Mouse (Mus musculus): Measurements from ENCODE around the gene Sass6. TPM values are rescaled to one million over a fixed set of nuclear protein-coding genes. Genes with fewer than 3 reads are reported as not detected.

The Sass6 gene
- polyA plus RNA-seq, 1 experiment from 2014 or later: 18.6 TPM

DNA sequence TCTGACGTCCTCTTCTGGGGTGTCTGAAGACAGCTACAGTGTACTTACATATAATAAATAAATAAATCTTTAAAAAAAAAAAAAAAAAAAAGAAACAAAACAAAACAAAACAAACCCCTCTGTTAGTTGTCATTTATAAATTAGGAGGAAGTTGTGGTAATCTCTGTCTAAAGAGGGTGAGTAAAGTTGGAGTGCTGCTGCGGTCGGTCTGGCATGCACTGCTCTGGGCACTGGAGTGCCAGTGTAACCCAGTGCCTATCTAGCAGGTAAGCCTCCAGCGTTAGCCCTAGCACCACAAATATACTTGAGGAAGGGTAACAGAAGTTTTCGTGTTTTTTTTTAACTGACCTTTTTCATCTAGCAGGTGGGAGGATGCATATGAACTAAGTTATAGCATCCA lies 6.2 kb downstream of the Sass6 start:
- no peak overlapping the region for H3K9ac ChIP-seq
- no peak overlapping the region for H3K4me3 ChIP-seq
- H3K9me3 ChIP-seq: no peaks in the 10 kb centered on the region
- ATAC-seq (ENCODE audit: low FRiP score): no peak
- H3K4me2 ChIP-seq: no peak overlapping the region
- H3K36me3 ChIP-seq: 0 out of 2 replicates have a peak, but pooled peaks cover 1% of the 10 kb centered on the region
- no peaks in the 10 kb centered on the region for H3K27me3 ChIP-seq
- H3K27ac ChIP-seq: no peak overlapping the region
- H3K4me1 ChIP-seq (replicated peaks): peaks cover 1% of the 10 kb centered on the region
- 91% methylated on average over 5 of the region's 5 CpGs for WGBS

DNA sequence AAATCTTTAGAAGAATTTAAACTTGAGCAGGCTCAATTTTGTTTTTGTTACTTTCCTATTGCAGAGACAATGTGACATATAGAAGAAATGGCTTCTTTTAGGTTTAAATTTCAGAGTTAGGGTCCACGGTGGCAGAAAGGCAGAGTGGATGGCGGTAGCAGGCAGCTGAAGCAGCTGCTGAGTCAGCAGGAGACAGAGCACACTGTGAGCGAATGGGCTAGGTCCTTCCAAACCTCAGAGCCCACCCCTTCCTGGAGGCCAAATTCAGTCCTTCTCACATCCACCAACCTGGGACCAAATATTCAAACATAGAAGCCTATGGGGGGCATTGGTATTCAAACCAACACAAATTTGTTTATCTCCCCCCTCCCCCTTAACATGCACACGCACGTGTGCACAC lies 7.0 kb downstream of the Sass6 start:
- WGBS: 89% methylated on average over 5 of the region's 5 CpGs
- Histone ChIP-seq H3K9ac (no peak overlapping the region), H3K27ac (no peak overlapping the region), H3K36me3 (0 out of 2 replicates have a peak, but pooled peaks cover 3% of the 10 kb centered on the region), H3K27me3 (no peaks in the 10 kb centered on the region), H3K9me3 (no peaks in the 10 kb centered on the region), H3K4me1 (replicated peaks) (no peaks in the 10 kb centered on the region), H3K4me3 (no peak overlapping the region), H3K4me2 (no peak overlapping the region)
- no peak for ATAC-seq (ENCODE audit: low FRiP score)

DNA sequence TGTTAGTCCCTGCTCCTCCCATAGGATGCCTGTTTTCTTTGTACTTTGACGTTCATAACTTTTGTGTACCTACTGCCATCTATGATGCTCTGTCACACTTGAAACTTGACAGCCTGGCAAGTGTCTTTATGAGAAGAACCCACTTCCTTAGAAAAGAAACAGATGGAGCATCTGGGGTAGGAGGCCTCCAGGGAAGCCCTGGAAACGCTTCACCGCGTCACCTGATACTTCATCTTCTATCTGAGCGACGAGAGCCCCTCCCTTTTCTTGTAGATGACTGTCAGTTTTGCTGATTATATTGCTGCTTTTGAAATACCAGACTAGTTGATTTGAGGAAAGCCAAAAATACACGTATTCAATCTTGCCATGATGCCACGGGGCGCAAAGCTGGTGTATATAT lies 9.8 kb downstream of the Sass6 start:
- Histone ChIP-seq H3K4me1 (replicated peaks) (no peaks in the 10 kb centered on the region), H3K4me2 (no peak overlapping the region), H3K9ac (no peak overlapping the region), H3K27me3 (no peaks in the 10 kb centered on the region), H3K36me3 (peaks cover 26% of the 10 kb centered on the region), H3K9me3 (no peaks in the 10 kb centered on the region), H3K27ac (no peak overlapping the region), H3K4me3 (no peak overlapping the region)
- ATAC-seq (ENCODE audit: low FRiP score): no peak
- whole genome bisulfite sequencing: 68% methylated on average over 9 of the region's 9 CpGs

DNA sequence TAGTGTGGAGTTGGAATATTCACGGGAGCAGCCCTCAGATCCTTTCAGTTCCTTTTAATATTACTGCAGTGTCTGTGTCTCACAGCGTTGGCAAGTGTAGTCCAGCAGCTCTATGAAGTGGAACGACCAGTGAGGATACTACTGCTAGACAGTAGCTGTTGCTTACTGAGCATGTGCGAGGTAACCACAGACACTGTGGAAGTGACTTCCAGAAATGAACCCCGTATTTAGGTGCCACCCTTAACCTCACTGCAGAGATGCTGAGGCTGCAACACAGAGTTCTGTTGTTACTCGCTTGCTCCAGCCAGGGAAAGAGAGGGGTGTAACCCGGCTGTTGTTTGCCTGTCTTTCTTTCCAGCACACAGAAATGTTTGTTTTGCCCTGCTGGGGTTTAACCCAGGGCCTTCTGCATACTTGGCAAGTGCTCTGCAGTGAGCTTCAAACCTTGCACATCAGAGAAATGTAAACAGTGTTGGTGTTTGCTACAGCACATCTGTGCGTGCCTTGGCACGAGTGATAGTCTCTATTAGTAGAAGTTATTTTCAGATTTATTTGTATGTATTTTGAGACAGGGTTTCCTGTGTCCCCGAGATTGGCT lies 19.6 kb downstream of the Sass6 start, which contains the start of gene Trmt13:
Gene Trmt13, minus strand, starts transcription at position 293 of the 598 bp plus-strand sequence.
- Histone ChIP-seq H3K27ac (no peak within 1 kb of the TSS), H3K36me3 (peaks cover 55% of the 10 kb centered on the region), H3K4me2 (no peak within 1 kb of the TSS), H3K9ac (no peak within 1 kb of the TSS), H3K9me3 (no peaks in the 10 kb centered on the region), H3K4me3 (no peak within 1 kb of the TSS), H3K4me1 (replicated peaks) (no peaks in the 10 kb centered on the region), H3K27me3 (no peaks in the 10 kb centered on the region)
- ATAC-seq (ENCODE audit: low FRiP score): no peak
- 84% methylated on average over 10 of the region's 10 CpGs for WGBS

DNA sequence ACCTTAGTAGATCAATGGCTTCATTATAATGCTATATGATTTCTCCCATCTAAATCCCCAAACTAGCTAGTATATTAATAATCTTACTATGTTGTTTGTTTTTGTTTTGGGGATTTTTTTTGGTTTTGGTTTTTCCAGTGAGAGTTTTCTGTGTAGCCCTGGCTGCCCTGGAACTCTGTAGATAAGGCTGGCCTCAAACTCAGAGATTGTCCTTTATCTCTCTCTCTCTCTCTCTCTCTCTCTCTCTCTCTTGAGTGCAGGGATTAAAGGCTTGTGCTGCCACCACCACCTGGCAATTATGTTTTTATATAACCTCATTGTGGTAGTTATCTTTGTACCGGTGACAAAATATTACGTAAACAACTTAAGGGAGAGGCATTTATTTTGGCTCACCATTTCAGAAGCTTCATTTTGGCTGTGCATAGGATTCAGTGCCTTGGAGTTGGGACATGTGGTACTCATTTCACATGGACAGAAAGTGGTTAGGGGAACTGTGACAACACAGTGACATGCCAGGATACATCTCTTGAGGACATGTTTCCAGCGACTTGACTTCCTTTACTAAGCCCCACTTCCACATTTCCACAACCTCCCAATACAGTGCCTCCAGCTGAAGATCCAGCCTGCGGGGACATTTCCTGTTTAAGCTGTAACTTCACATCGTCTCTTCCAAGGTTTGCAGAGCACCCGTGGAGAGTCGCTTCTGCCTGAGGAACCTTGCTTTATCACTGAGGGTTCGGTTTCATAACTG lies 20.7 kb downstream of the Sass6 start:
- H3K27me3 ChIP-seq: no peaks in the 10 kb centered on the region
- ATAC-seq (ENCODE audit: low FRiP score): no peak
- H3K9me3 ChIP-seq: no peaks in the 10 kb centered on the region
- H3K9ac ChIP-seq: no peak overlapping the region
- H3K36me3 ChIP-seq: peaks cover 52% of the 10 kb centered on the region
- H3K4me2 ChIP-seq: no peak overlapping the region
- WGBS: 88% methylated on average over 8 of the region's 8 CpGs
- H3K27ac ChIP-seq: no peak overlapping the region
- no peaks in the 10 kb centered on the region for H3K4me1 ChIP-seq (replicated peaks)
- H3K4me3 ChIP-seq: no peak overlapping the region

DNA sequence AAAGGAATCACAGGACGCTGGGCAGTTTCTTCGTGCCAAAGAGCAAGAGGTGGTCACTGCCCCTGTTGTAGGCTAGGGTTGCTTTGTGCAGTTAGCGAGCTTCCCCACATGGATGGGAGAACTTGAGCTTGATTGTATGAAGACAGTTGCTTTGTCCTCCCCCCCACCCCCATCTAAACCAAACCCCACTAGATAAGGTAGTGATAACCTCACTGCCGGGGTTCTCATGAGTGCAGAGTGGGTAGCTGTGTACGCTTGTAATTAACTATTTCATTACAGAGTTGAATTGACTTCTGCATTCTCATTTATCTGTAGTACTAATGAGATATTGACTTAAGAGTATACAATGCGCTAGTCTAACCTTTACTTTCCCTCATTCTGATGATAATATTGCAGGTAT lies 24.1 kb downstream of the Sass6 start:
- H3K4me2 ChIP-seq: no peak overlapping the region
- no peak for ATAC-seq (ENCODE audit: low FRiP score)
- H3K4me1 ChIP-seq (replicated peaks): no peaks in the 10 kb centered on the region
- WGBS: 88% methylated on average over 6 of the region's 6 CpGs
- H3K27me3 ChIP-seq: no peaks in the 10 kb centered on the region
- H3K9ac ChIP-seq: no peak overlapping the region
- H3K27ac ChIP-seq: no peak overlapping the region
- H3K9me3 ChIP-seq: no peaks in the 10 kb centered on the region
- H3K36me3 ChIP-seq: peaks cover 60% of the 10 kb centered on the region
- no peak overlapping the region for H3K4me3 ChIP-seq

DNA sequence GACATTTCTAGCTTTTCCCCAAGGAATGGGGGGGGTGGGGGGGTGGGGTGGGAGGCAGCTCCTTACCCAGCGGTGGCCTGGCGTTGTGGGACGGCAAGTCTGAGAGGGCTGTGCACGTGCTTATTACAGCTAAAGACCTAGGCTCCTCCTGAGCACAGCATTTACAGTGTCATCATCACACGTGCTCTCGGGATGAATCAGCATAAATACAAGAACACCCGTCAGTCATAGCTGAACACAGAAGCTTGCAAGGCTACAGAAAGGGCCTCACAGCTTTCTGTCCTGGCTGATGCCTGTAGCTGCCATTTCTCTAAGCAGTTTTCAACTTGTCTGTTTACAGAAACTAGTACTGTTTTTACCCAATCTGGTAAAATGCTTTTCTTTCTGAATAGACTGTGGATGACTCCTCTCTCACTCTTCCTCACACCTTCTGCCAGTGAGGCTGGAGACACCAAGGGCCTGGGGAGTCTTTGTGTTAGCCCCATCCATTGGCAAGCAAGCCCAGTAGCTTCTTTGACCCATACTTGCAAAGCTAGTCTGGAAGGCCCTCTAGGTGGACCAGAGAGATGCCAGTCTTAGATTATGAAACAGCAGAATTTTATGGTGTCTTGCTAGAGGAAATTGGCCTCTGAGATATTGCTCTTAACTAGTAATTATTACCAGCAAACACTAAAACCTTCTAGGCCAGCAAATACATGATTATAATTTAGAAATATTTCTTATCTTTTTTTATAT lies 26.0 kb downstream of the Sass6 start:
- 95% methylated on average over 7 of the region's 7 CpGs for WGBS
- Histone ChIP-seq H3K4me3 (no peak overlapping the region), H3K4me1 (replicated peaks) (no peaks in the 10 kb centered on the region), H3K27me3 (no peaks in the 10 kb centered on the region), H3K4me2 (no peak overlapping the region), H3K9ac (no peak overlapping the region), H3K36me3 (peaks cover 43% of the 10 kb centered on the region), H3K27ac (no peak overlapping the region), H3K9me3 (no peaks in the 10 kb centered on the region)
- ATAC-seq (ENCODE audit: low FRiP score): no peak

DNA sequence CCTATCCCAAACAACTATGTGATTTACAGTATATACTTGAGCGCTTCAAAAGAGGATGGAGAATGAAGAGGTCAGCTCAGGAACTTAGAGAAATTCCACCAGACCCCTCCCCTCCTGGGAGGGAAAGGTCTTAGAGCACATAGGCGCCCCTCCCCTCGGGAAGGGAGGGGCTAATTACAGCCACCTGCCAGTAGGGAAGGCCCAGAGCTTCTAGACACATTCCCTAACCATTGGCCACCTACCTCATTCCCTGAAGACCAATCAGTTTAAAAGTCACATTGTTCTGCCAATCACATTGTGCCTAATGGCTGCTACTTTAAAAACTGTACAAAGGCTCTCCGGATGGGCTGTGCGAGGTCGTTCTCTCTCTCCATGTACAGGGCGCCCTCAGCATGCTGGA lies 27.9 kb downstream of the Sass6 start:
- no peak overlapping the region for H3K27ac ChIP-seq
- 91% methylated on average over 7 of the region's 7 CpGs for WGBS
- peaks cover 36% of the 10 kb centered on the region for H3K36me3 ChIP-seq
- no peak overlapping the region for H3K9ac ChIP-seq
- ATAC-seq (ENCODE audit: low FRiP score): no peak
- no peaks in the 10 kb centered on the region for H3K9me3 ChIP-seq
- no peak overlapping the region for H3K4me2 ChIP-seq
- H3K4me1 ChIP-seq (replicated peaks): no peaks in the 10 kb centered on the region
- no peaks in the 10 kb centered on the region for H3K27me3 ChIP-seq
- H3K4me3 ChIP-seq: no peak overlapping the region

DNA sequence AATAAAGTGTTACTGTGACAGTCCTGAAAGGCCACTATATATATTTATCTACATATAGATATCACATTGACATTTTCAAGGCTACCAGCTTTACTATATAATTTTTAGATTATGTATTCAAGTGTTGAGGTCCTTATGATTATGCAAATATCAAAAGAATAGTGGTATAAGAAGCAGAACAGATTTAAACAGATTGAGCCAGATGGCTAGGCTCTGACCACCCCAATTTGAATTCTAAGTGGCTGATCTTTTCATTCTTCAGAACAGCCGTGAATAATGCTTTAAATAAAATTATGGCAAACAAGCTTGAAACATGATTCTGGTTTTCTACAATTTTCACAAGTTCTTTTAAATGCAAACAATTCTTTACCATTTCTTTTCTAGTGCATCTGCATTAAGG lies 36.7 kb downstream of the Sass6 start:
- ATAC-seq (ENCODE audit: low FRiP score): no peak
- H3K4me1 ChIP-seq (replicated peaks): peaks cover 6% of the 10 kb centered on the region
- H3K27ac ChIP-seq: no peak overlapping the region
- H3K4me2 ChIP-seq: no peak overlapping the region
- no peaks in the 10 kb centered on the region for H3K9me3 ChIP-seq
- WGBS: 68% methylated on average over 1 of the region's 1 CpGs
- no peak overlapping the region for H3K9ac ChIP-seq
- H3K36me3 ChIP-seq: peaks cover 57% of the 10 kb centered on the region
- H3K4me3 ChIP-seq: no peak overlapping the region
- H3K27me3 ChIP-seq: no peaks in the 10 kb centered on the region

DNA sequence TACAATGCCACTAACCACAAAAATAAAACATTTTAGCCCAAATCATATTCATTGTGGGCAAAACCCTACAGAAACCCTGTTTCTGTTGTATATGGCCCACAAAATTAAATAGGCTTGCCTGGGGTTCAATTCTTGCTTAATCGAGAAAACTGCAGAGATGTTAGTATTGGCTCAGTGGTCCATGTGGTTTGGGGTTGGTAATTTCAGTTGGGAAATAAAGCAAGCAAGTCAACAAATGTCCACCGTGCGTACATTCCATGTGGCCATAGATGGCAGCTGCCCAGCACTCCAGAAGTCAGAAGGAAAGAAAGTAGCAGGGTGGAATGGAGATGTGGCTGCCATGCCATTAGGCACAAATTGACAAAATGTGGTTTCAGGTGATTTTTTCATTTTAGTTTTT lies 38.2 kb downstream of the Sass6 start:
- Histone ChIP-seq H3K4me2 (no peak overlapping the region), H3K4me3 (no peak overlapping the region), H3K9me3 (no peaks in the 10 kb centered on the region), H3K27ac (no peak overlapping the region), H3K9ac (no peak overlapping the region), H3K27me3 (no peaks in the 10 kb centered on the region), H3K4me1 (replicated peaks) (peaks cover 6% of the 10 kb centered on the region), H3K36me3 (peaks cover 68% of the 10 kb centered on the region)
- WGBS: 91% methylated on average over 3 of the region's 3 CpGs
- no peak for ATAC-seq (ENCODE audit: low FRiP score)

DNA sequence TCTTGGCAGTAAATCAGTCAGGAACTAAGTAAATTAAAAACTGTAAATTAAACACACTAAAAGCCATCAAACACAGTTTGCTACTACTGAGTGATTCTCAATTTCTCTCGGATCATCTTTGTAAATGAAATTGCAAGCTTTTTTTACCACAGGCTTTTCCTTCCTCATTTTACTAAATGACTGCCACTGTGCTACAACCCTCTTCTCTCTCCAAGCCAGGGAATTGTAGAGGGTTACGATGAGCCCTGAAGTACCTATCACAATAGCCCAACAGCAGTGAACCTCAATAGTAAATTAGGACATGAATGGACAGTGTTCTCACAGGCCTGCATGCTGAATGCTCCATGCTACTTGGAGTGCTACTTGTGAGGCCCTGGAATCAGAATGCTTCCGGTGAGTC lies 39.3 kb downstream of the Sass6 start:
- no peak overlapping the region for H3K9ac ChIP-seq
- H3K9me3 ChIP-seq: no peaks in the 10 kb centered on the region
- peaks cover 79% of the 10 kb centered on the region for H3K36me3 ChIP-seq
- peaks cover 6% of the 10 kb centered on the region for H3K4me1 ChIP-seq (replicated peaks)
- H3K4me2 ChIP-seq: no peak overlapping the region
- no peak overlapping the region for H3K27ac ChIP-seq
- ATAC-seq (ENCODE audit: low FRiP score): no peak
- no peaks in the 10 kb centered on the region for H3K27me3 ChIP-seq
- WGBS: 94% methylated on average over 3 of the region's 3 CpGs
- H3K4me3 ChIP-seq: no peak overlapping the region

DNA sequence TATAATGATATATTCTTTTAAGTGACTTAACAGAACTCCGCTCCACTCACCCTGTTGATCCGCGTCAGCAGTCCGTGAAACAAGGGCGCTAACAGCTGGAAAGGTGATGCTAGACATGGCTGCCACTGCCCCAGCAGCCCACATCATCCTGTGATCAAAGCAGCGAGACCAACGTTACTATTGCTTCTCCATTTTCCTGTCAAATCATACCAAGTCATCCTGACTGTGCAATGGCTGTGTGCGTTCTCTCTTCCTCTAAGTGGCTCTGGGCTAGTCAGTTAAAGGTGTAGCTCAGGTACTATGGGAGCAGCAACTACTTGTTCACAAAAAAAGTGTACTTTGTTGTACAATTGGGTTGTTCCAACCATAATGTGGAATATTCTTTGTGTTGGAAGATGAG lies 40.1 kb downstream of the Sass6 start:
- H3K4me2 ChIP-seq: no peak overlapping the region
- no peaks in the 10 kb centered on the region for H3K9me3 ChIP-seq
- 97% methylated on average over 8 of the region's 8 CpGs for WGBS
- no peak overlapping the region for H3K27ac ChIP-seq
- peaks cover 87% of the 10 kb centered on the region for H3K36me3 ChIP-seq
- peaks cover 6% of the 10 kb centered on the region for H3K4me1 ChIP-seq (replicated peaks)
- no peaks in the 10 kb centered on the region for H3K27me3 ChIP-seq
- no peak overlapping the region for H3K9ac ChIP-seq
- no peak overlapping the region for H3K4me3 ChIP-seq
- no peak for ATAC-seq (ENCODE audit: low FRiP score)
